Mouse (Mus musculus) neural tube, embryonic 14.5 days (tissue): ENCODE data around the gene Rspo1. TPM values are rescaled to one million over a fixed set of nuclear protein-coding genes. Genes with fewer than 3 reads are reported as not detected.

Experiments used
- ATAC-seq: fragments of 200-750 bp; cut with Nextera tagmentation; 2 replicates; pipeline ENCODE4 v1.8.0; 2017; ENCODE audit warnings: low read depth, mild to moderate bottlenecking, moderate TSS enrichment, moderate library complexity
- H3K27ac ChIP-seq: fragments of 300-500 bp; sonication (generic); 2 replicates; pipeline ENCODE4 v1.5.1; 2014; ENCODE audit warnings: low read depth, mild to moderate bottlenecking, control low read depth, low read length, moderate library complexity, mixed read lengths
- H3K27me3 ChIP-seq: fragments of 300-500 bp; sonication (generic); 2 replicates; pipeline ENCODE4 v1.6.1; 2014; ENCODE audit warnings: low read length; ENCODE audit not compliant: control insufficient read depth, insufficient read depth
- H3K36me3 ChIP-seq: fragments of 300-500 bp; sonication (generic); 2 replicates; pipeline ENCODE4 v1.6.1; 2014; ENCODE audit warnings: low read length, mixed read lengths; ENCODE audit not compliant: control insufficient read depth, insufficient read depth
- H3K4me1 ChIP-seq: fragments of 300-500 bp; sonication (generic); 2 replicates; pipeline ENCODE4 v1.6.1; 2014; ENCODE audit warnings: low read length; ENCODE audit not compliant: control insufficient read depth, insufficient read depth
- H3K4me2 ChIP-seq: fragments of 300-500 bp; sonication (generic); 2 replicates; pipeline ENCODE4 v1.6.1; 2014; ENCODE audit warnings: mild to moderate bottlenecking, low read depth, low read length, control low read depth
- H3K4me3 ChIP-seq: fragments of 300-500 bp; sonication (generic); 2 replicates; pipeline ENCODE4 v1.5.1; 2014; ENCODE audit warnings: low read depth, low read length, control low read depth, mixed read lengths
- H3K9ac ChIP-seq: fragments of 300-500 bp; sonication (generic); replicated peaks from 2 replicates; pipeline ENCODE4 v1.6.1; 2014; ENCODE audit warnings: low read depth, mild to moderate bottlenecking, control low read depth, low read length, mixed read lengths
- H3K9me3 ChIP-seq: fragments of 300-500 bp; sonication (generic); 2 replicates; pipeline ENCODE4 v1.6.1; 2016; ENCODE audit warnings: low read length; ENCODE audit not compliant: control insufficient read depth
- WGBS: fragments of 180-500 bp; shearing (Covaris S2); extraction: QIAGEN DNeasy Blood & Tissue Kit; methylation state at CpG from one replicate; pipeline ENCODE4 v1.1.7; 2014; 5-methylcytosine and 5-hydroxymethylcytosine counted together
- polyA plus RNA-seq: library from polyadenylated mRNA; unstranded; fragments of >200 nt; fragmentation: Nextera tagmentation; extraction: Ambion mirVana; gene quantifications from 2 replicates; pipeline ENCODE4 v1.2.1, GENCODE M21; 2014

The Rspo1 gene
- polyA plus RNA-seq, 1 experiment from 2014 or later: 1.0 TPM

DNA sequence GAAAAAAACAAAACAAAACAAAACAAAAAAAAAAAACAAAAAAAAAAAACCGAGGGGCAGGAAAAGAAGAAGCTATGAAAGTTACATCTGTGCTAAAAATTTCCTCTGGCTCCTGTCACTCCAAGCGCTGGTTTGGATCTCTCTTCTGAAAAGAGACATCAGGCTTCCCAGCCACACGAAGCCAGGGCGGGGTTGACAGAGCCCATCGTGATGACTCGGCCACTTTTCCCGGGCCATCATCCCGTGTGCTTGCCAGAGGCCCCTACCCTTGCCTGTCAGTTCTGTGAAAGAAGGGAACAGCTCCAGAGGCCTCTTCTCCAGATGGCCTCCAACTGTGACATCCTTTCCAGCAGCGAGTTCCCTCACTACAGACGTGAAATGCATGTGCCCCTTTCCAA lies 35.2 kb upstream of the Rspo1 start:
- no peak overlapping the region for H3K27ac ChIP-seq
- H3K9ac ChIP-seq: no peak overlapping the region
- H3K4me2 ChIP-seq: no peak overlapping the region
- 42% methylated on average over 10 of the region's 10 CpGs for WGBS
- no peaks in the 10 kb centered on the region for H3K36me3 ChIP-seq
- H3K4me3 ChIP-seq: no peak overlapping the region
- no peaks in the 10 kb centered on the region for H3K27me3 ChIP-seq
- H3K9me3 ChIP-seq: no peaks in the 10 kb centered on the region
- H3K4me1 ChIP-seq: 0 out of 2 replicates have a peak, but pooled peaks cover 2% of the 10 kb centered on the region
- no peak for ATAC-seq

DNA sequence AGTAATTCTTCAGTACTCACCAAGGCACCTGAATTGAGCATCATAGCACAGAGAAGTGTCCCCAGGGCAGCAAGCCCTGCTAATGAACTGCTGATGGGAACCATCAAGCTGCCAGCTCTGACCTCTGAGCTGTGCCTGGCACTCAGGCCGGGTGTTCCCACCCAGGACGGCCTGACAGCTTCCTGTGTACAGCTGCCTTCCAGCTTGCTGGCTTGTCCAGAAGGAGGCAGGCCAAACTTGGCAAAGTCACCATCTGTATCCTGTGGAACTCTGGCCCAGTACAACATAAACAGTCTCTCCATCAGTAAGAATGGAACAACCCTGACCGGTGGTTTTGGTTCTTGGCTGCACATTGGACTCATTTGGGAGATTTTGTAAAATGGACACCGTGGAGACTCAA lies 32.7 kb upstream of the Rspo1 start:
- Histone ChIP-seq H3K27ac (no peak overlapping the region), H3K36me3 (no peaks in the 10 kb centered on the region), H3K4me1 (0 out of 2 replicates have a peak, but pooled peaks cover 2% of the 10 kb centered on the region), H3K9ac (no peak overlapping the region), H3K27me3 (no peaks in the 10 kb centered on the region), H3K4me3 (no peak overlapping the region), H3K4me2 (no peak overlapping the region), H3K9me3 (no peaks in the 10 kb centered on the region)
- ATAC-seq: no peak
- 72% methylated on average over 4 of the region's 4 CpGs for WGBS

DNA sequence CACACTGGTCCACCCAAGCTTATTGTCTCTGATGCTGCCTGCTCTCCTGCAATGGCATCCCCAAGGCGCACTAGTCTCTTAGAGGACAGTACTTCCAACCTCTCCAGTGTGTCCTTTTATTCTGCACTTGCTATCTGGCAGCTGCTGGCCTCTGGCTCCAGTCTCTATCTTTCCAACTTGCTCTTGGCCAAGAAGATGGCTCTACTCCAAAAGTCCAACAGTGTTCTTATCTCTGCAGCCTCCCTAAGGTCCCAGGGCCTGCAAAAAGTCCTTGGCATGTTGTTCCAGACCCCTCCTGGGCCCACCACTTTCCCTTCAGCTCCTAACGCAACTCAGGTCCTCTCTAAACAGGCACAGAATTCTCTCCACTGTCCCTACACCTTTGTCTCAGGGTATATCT lies 28.9 kb upstream of the Rspo1 start:
- 93% methylated on average over 2 of the region's 2 CpGs for WGBS
- no peaks in the 10 kb centered on the region for H3K4me1 ChIP-seq
- H3K36me3 ChIP-seq: no peaks in the 10 kb centered on the region
- no peak for ATAC-seq
- no peak overlapping the region for H3K9ac ChIP-seq
- no peak overlapping the region for H3K27ac ChIP-seq
- no peak overlapping the region for H3K4me2 ChIP-seq
- no peaks in the 10 kb centered on the region for H3K9me3 ChIP-seq
- no peaks in the 10 kb centered on the region for H3K27me3 ChIP-seq
- H3K4me3 ChIP-seq: no peak overlapping the region

DNA sequence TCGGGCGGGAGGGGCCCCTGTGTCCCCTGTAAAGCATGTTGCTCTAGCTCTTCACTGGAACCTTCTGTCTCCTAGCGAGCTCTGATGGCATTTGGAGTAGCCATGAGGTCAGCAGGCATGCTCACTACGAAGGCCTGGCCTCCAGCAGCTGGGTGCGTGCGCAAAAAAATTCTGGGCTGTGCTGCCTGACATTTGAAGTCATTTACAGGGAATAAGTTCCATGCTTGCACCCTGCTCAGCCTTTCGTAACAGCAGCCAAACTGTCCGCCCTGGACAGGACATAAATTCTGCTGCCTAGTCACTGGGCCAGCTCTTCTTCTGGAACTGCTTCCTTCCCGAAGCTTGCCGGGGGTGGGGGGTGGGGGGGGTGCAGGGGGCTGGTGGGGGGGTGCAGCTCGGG lies 27.2 kb upstream of the Rspo1 start:
- ATAC-seq: no peak
- no peaks in the 10 kb centered on the region for H3K36me3 ChIP-seq
- WGBS: 55% methylated on average over 11 of the region's 11 CpGs

DNA sequence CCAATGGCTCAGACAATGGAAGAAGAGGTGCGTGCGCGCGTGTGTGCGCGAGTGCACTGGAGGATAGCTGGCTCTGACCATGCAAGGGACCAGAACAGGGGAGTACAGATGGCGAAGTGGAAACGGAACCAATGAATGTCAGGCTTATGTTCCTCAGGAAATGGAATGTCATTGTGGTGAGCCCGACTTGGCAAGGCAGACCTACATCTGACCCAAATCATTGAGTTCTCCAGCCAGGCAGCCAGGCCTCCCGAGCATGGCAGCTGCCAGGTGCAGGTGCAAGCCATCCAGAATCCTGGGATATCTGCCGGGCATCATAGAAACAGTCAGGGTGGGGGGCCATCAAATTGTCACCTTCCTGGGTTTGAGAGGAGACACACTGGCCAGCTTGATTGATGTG lies 25.3 kb upstream of the Rspo1 start:
- 91% methylated on average over 11 of the region's 11 CpGs for WGBS
- no peaks in the 10 kb centered on the region for H3K4me1 ChIP-seq
- no peak overlapping the region for H3K4me3 ChIP-seq
- no peak overlapping the region for H3K4me2 ChIP-seq
- H3K36me3 ChIP-seq: no peaks in the 10 kb centered on the region
- ATAC-seq: no peak
- H3K27ac ChIP-seq: no peak overlapping the region
- no peaks in the 10 kb centered on the region for H3K9me3 ChIP-seq
- no peaks in the 10 kb centered on the region for H3K27me3 ChIP-seq
- no peak overlapping the region for H3K9ac ChIP-seq

More for the DNA sequence above, 27.2 kb upstream of the Rspo1 start:
- Histone ChIP-seq H3K27me3 (no peaks in the 10 kb centered on the region), H3K27ac (no peak overlapping the region), H3K4me1 (no peaks in the 10 kb centered on the region), H3K9me3 (no peaks in the 10 kb centered on the region), H3K9ac (no peak overlapping the region), H3K4me2 (no peak overlapping the region), H3K4me3 (no peak overlapping the region)

DNA sequence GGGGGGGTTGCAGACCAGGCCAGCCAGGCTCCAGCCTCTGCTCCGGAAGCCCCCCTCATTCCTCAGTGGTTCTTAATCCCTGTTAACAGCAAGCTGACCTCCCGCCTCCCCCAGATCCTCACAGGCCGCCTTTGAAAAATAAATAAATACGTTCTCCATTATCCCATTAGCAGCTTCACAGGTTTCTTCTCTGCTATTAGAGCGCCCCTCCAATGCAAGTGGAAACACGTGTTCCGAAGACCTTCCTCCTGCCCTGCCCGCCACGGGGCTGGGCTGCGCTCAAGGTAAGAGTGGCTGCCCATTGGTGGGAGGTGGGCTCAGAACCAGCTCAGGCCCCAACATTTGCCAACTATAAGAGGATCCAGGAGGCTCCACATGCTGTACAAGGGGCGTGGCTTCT lies 23.7 kb upstream of the Rspo1 start:
- Histone ChIP-seq H3K4me1 (no peaks in the 10 kb centered on the region), H3K4me2 (no peak overlapping the region), H3K27ac (no peak overlapping the region), H3K9me3 (no peaks in the 10 kb centered on the region), H3K4me3 (no peak overlapping the region), H3K9ac (no peak overlapping the region), H3K27me3 (no peaks in the 10 kb centered on the region), H3K36me3 (no peaks in the 10 kb centered on the region)
- WGBS: 79% methylated on average over 11 of the region's 11 CpGs
- ATAC-seq: no peak

DNA sequence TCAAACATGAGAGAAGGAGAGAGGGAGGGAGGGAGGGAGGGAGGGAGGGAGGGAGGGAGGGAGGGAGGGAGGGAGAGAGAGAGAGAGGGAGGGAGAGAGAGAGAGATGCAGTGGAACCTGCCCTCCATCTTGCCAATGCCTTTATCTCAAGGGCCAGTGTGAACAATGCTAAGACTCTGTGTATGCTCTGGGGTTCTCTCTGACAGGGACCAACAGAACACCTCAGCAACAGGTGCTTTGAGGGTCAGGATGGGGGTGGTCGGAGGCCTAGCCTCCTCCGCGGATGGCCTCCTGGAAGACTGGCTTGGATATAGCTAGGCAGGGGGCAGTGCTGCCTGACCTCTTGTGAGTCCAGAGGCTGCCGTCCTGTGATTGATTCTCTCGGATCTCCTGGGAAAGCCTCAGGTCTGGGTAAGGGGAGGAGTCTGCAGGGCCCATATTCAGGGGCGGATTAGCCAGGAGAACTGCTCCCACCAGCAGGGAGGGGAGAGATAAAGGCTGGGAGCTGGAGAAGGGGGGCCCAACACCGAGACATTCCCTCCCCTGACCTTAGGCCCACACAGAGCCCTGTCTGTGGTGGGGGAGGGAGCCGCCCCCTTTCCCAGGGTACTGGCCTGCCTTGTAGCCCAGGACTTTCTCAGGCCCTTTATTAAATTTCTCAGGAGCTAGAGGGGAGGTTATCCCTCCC lies 21.2 kb upstream of the Rspo1 start:
- WGBS: 12% methylated on average over 8 of the region's 8 CpGs
- Histone ChIP-seq H3K4me1 (no peaks in the 10 kb centered on the region), H3K27me3 (no peaks in the 10 kb centered on the region), H3K4me3 (no peak overlapping the region), H3K27ac (no peak overlapping the region), H3K36me3 (no peaks in the 10 kb centered on the region), H3K9ac (no peak overlapping the region), H3K9me3 (no peaks in the 10 kb centered on the region), H3K4me2 (no peak overlapping the region)
- ATAC-seq: no peak

DNA sequence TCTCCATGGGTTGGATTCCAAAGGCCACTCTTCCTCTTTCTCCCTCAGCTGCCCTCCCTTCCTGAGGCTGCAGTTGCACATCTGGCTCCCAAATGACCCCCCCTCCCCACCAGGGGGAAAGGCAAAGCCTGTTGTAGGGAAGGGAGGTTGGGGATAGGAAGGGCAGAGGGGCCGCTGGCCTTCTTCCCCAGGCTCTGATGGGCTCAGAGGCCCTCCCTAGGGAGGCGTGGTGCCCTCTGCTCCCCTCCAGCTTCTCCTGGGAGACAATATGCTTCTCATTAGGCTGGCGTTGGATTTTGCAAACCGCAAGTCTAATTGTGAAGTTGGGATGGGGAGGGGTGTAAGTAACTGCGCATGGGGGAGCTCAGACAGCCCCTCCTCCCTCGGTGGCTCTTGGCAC lies 17.5 kb upstream of the Rspo1 start:
- no peaks in the 10 kb centered on the region for H3K9me3 ChIP-seq
- no peaks in the 10 kb centered on the region for H3K27me3 ChIP-seq
- no peak overlapping the region for H3K9ac ChIP-seq
- H3K4me2 ChIP-seq: no peak overlapping the region
- 66% methylated on average over 6 of the region's 6 CpGs for WGBS
- no peak overlapping the region for H3K27ac ChIP-seq
- H3K4me1 ChIP-seq: no peaks in the 10 kb centered on the region
- no peaks in the 10 kb centered on the region for H3K36me3 ChIP-seq
- no peak overlapping the region for H3K4me3 ChIP-seq
- ATAC-seq: no peak

DNA sequence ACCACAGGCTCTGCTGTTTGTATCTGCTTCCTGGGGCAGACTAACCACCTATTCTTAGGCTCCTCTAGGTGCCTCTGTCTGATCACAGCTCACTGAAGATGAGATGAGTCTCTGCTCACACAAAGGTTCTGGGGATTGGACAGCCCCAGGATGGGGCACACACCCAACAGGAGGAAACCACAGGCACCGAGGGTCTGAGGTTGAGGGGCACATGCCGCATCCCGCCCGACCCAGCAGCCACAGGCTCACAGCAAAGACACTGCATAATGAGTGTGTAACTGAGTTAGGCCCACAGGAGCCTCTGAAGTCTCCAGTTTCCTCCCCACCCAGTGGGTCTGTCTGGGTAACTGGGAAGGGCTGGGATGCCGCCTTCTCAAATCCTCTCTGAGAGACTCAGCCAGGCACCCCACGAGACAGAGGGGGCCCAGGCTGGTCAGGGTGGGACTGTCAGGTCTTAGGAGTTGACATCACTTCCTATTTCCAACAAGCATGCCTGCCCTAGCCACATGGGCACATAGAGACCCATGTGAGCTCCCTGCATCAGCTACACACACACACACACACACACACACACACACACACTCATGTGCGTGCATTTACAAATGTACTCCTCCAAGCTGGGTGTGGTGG lies 16.9 kb upstream of the Rspo1 start:
- H3K4me3 ChIP-seq: no peak overlapping the region
- no peak for ATAC-seq
- WGBS: 85% methylated on average over 7 of the region's 7 CpGs

More for the DNA sequence above, 16.9 kb upstream of the Rspo1 start:
- Histone ChIP-seq H3K9me3 (no peaks in the 10 kb centered on the region), H3K4me1 (no peaks in the 10 kb centered on the region), H3K27me3 (no peaks in the 10 kb centered on the region), H3K9ac (no peak overlapping the region), H3K27ac (no peak overlapping the region), H3K4me2 (no peak overlapping the region), H3K36me3 (no peaks in the 10 kb centered on the region)
